Mouse (Mus musculus) hindbrain, embryonic 13.5 days (tissue): Measurements from ENCODE around the gene Gas2l3. TPM values are rescaled to one million over a fixed set of nuclear protein-coding genes. Genes with fewer than 3 reads are reported as not detected.

Experiments
- ATAC-seq: fragments of 200-750 bp; cut with Nextera tagmentation; 2 replicates; pipeline ENCODE4 v1.8.0; 2017; ENCODE audit warnings: moderate TSS enrichment; ENCODE audit not compliant: low FRiP score
- H3K27ac ChIP-seq: fragments of 300-500 bp; sonication (generic); 2 replicates; pipeline ENCODE4 v1.5.1; 2015; ENCODE audit warnings: inconsistent platforms, mild to moderate bottlenecking, moderate library complexity
- H3K27me3 ChIP-seq: fragments of 300-500 bp; sonication (generic); 2 replicates; pipeline ENCODE4 v1.6.1; 2015; ENCODE audit warnings: mild to moderate bottlenecking, inconsistent platforms
- H3K36me3 ChIP-seq: fragments of 300-500 bp; sonication (generic); 2 replicates; pipeline ENCODE4 v1.6.1; 2015; ENCODE audit warnings: mild to moderate bottlenecking, inconsistent platforms
- H3K4me1 ChIP-seq: fragments of 300-500 bp; sonication (generic); replicated peaks from 2 replicates; pipeline ENCODE4 v1.6.1; 2015; ENCODE audit warnings: inconsistent platforms
- H3K4me2 ChIP-seq: fragments of 300-500 bp; sonication (generic); 2 replicates; pipeline ENCODE4 v1.6.1; 2015; ENCODE audit warnings: inconsistent platforms, mild to moderate bottlenecking, moderate library complexity
- H3K4me3 ChIP-seq: fragments of 300-500 bp; sonication (generic); 2 replicates; pipeline ENCODE4 v1.5.1; 2015; ENCODE audit warnings: mild to moderate bottlenecking, inconsistent platforms
- H3K9ac ChIP-seq: fragments of 300-500 bp; sonication (generic); 2 replicates; pipeline ENCODE4 v1.6.1; 2015; ENCODE audit warnings: mild to moderate bottlenecking, inconsistent platforms
- H3K9me3 ChIP-seq: fragments of 300-500 bp; sonication (generic); 2 replicates; pipeline ENCODE4 v1.6.1; 2016; ENCODE audit warnings: inconsistent platforms
- WGBS: fragments of 180-500 bp; shearing (Covaris S2); methylation state at CpG from one replicate; pipeline ENCODE4 v1.1.7; 2015; 5-methylcytosine and 5-hydroxymethylcytosine counted together
- polyA plus RNA-seq: library from polyadenylated mRNA; unstranded; fragments of >200 nt; fragmentation: Nextera tagmentation; extraction: Ambion mirVana; gene quantifications from 2 replicates; pipeline ENCODE4 v1.2.1, GENCODE M21; 2015

Gas2l3 gene
- polyA plus RNA-seq, 1 experiment from 2014 or later, result 7.8 TPM

DNA sequence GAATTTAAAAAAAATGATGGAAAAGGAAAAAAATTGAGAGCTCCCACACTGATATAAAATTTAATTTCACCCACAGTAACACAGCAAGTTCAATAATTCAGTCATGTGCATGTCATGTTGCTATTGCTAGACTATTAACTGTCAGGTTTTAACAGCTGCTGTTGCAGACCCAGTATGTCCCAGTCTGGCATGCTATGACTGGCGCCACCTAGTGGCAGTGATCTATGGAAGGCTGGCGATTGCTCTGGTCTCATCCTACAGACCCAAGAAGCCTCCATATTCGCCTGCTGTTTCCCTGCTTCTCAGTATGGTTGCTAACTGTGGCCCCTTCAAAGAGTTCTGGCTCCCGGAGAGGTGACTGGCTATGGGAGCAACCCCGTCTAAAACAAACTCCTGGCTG, 60.3 kb downstream of the Gas2l3 start:
- H3K27me3 ChIP-seq, result no peaks in the 10 kb centered on the region
- no peaks in the 10 kb centered on the region for H3K9me3 ChIP-seq
- no peaks in the 10 kb centered on the region for H3K36me3 ChIP-seq
- ATAC-seq, result peak; percentile 80
- H3K9ac ChIP-seq, result no peak overlapping the region
- WGBS, result 6% methylated on average over 5 of the region's 5 CpGs
- H3K4me2 ChIP-seq, result no peak overlapping the region
- no peak overlapping the region for H3K27ac ChIP-seq
- no peaks in the 10 kb centered on the region for H3K4me1 ChIP-seq
- H3K4me3 ChIP-seq, result no peak overlapping the region

DNA sequence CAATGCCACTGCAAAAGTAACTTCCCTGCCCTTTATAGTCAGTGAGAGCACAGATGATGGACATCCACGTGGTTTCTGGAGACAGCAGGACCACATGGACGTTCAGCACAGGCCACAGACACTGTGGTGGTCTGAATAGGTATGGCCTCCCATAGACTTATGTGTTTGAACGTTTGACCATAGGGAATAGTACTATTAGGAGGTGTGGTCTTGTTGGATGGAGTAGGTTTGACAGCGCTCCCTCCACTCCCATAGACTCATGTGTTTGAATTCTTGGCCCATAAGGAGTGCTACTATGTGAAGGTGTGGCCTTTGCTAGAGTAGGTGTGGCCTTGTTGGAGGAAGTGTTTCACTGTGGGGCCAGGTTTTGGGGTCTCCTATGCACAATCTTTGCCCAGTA, 66.0 kb downstream of the Gas2l3 start:
- ATAC-seq, result no peak
- 0 out of 2 replicates have a peak, but pooled peaks cover 3% of the 10 kb centered on the region for H3K9me3 ChIP-seq
- no peak overlapping the region for H3K9ac ChIP-seq
- no peak overlapping the region for H3K27ac ChIP-seq
- 74% methylated on average over 4 of the region's 4 CpGs for WGBS
- no peaks in the 10 kb centered on the region for H3K27me3 ChIP-seq
- H3K4me1 ChIP-seq, result no peaks in the 10 kb centered on the region
- no peak overlapping the region for H3K4me2 ChIP-seq
- H3K4me3 ChIP-seq, result no peak overlapping the region
- H3K36me3 ChIP-seq, result no peaks in the 10 kb centered on the region

DNA sequence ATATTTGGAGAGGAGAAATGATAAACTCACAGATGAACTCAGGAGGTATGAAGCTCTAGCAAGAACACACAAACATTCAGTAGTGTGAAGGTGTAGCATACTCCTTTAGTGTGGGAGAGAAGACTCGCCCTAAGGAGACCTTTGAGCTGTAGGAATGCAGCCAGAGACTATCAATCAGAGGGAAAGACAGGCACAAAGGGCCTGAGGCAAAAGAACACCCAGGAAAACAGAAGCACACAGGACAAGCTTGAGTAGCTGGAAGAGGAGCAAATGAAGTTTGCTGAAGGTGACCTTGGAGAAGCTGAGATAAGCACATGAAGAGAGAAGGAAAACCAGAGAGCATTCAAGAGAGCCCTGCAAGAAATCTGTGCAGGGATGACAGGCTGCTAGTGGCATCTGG, 73.7 kb downstream of the Gas2l3 start:
- no peaks in the 10 kb centered on the region for H3K4me1 ChIP-seq
- H3K27me3 ChIP-seq, result no peaks in the 10 kb centered on the region
- H3K9ac ChIP-seq, result no peak overlapping the region
- WGBS, result 38% methylated on average over 1 of the region's 1 CpGs
- H3K9me3 ChIP-seq, result no peaks in the 10 kb centered on the region
- no peak overlapping the region for H3K4me3 ChIP-seq
- H3K27ac ChIP-seq, result no peak overlapping the region
- no peak for ATAC-seq
- H3K36me3 ChIP-seq, result no peaks in the 10 kb centered on the region
- no peak overlapping the region for H3K4me2 ChIP-seq

DNA sequence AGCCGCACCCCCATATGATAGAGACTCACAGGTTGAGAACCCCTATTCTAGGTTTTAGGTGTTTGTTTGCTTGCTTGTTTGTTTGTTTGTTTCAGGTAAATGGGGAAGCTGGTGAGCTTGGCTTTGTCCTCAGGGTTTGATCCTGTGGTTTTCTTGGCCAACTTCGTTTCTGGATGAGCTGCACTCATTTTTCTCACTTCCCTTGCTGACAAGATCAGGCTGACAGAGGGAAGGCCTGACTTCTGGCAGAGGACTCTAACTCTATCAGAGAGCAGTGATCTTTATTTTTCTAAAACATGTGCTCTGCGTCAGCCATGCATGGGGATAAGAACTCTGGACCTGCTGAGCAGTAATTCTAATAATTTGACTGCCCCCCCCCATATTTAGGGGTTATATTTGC, 84.8 kb downstream of the Gas2l3 start:
- no peaks in the 10 kb centered on the region for H3K9me3 ChIP-seq
- no peak overlapping the region for H3K4me3 ChIP-seq
- H3K27ac ChIP-seq, result no peak overlapping the region
- WGBS, result 85% methylated on average over 3 of the region's 3 CpGs
- no peaks in the 10 kb centered on the region for H3K36me3 ChIP-seq
- H3K27me3 ChIP-seq, result no peaks in the 10 kb centered on the region
- H3K4me2 ChIP-seq, result no peak overlapping the region
- no peak for ATAC-seq
- H3K4me1 ChIP-seq, result no peaks in the 10 kb centered on the region
- no peak overlapping the region for H3K9ac ChIP-seq

Other genes with a start within 250 kb of the Gas2l3 start
- gene Ano4, start 99.2 kb downstream of the Gas2l3 start, polyA plus RNA-seq, result 6.8 and 7.2 TPM in 2 replicates
- not detected in 2 replicates for gene Nr1h4, start 89.6 kb upstream of the Gas2l3 start, polyA plus RNA-seq
- gene Slc17a8, start 177.3 kb upstream of the Gas2l3 start, polyA plus RNA-seq, result 1.9 and 3.7 TPM in 2 replicates
- gene Scyl2, start 242.3 kb upstream of the Gas2l3 start, polyA plus RNA-seq, result 9.7 and 10.0 TPM in 2 replicates